Comparison of ENCODE assay signal across 21 mouse cellular contexts in genomic region chr17:25665891-25666290, GRCm38 (mm10). TPM values are rescaled to one million over a fixed set of nuclear protein-coding genes. Genes with fewer than 3 reads are reported as not detected.
DNase-seq lines count a peak whose midpoint lies in the region; ATAC-seq lines count a peak whose summit lies in the region.
"Had no signal": no experiment of that assay in that cellular context is flagged by ENCODE, and none has a peak within 500 bp of the region (broad histone marks: within the 10 kb centered on the region; RNA-seq: fewer than 3 reads in every experiment).

No protein-coding gene starts in this region.

- 0 out of 2 replicates have a peak, but pooled peaks have one; percentile 6 for ATAC-seq in frontal cortex, adult (ENCODE audit: low TSS enrichment)
- ATAC-seq: forebrain, embryonic 16.5 days; hindbrain, embryonic 16.5 days; intestine, embryonic 15.5 days had no signal

- peak; percentile 45 to 48 for DNase-seq in cerebellum, postnatal 14 days
- DNase-seq in cerebellum, adult 11 months: no peak
- no peak for DNase-seq in frontal cortex, postnatal 25 days (ENCODE audit: low spot score in 2 of 2)
- peak; percentile 9 for DNase-seq in adipocyte (ENCODE audit: low spot score)
- no peak for DNase-seq in gastrocnemius, postnatal 36 days
- DNase-seq in heart, adult 18-20 months: no peak
- DNase-seq: adrenal gland, adult 8-10 months; adrenal gland, postnatal 25 days; B cell, adult 2 months; gastrocnemius, postnatal 10 days; heart, adult 11 months; heart, postnatal 10 days; heart, postnatal 36 days; kidney, adult 11 months; kidney, adult 8-10 months had no signal

- intact Hi-C loops in gastrocnemius, postnatal 36 days (cut with DNase I): no loop called here

RNA-seq across cellular contexts. Expression of gene Gng13, which starts 51.1 kb away (rescaled TPM):
- total RNA-seq in gastrocnemius, postnatal 36 days (2021): not detected
- under 1 TPM in 1 of 2 experiments, not detected in 1; 0.77 TPM for total RNA-seq in heart, adult 18-20 months (2021)
- total RNA-seq: adrenal gland, postnatal 25 days; common myeloid progenitor, adult 5-6 weeks; gastrocnemius, postnatal 10 days; gastrocnemius, postnatal 4 days had no signal

Comparison
In these comparisons a context has a peak if more than half of its experiments do, and no peak if none do; other contexts are left out.
1. DNase-seq: peak in cerebellum, postnatal 14 days (2 of 2) and adipocyte (single experiment); none in cerebellum, adult 11 months (single experiment), frontal cortex, postnatal 25 days (0 of 2), gastrocnemius, postnatal 36 days (0 of 2) and heart, adult 18-20 months (0 of 2).